Mouse (Mus musculus): ENCODE measurements around the gene 4931423N10Rik. TPM values are rescaled to one million over a fixed set of nuclear protein-coding genes. Genes with fewer than 3 reads are reported as not detected.

The 4931423N10Rik gene
- polyA plus RNA-seq, 1 experiment = not detected

- H3K27me3 ChIP-seq (ENCODE audit: control insufficient read depth) = no peaks in the 10 kb centered on the region
- H3K9me3 ChIP-seq (ENCODE audit: control insufficient read depth, low read length) = no peaks in the 10 kb centered on the region
- TF ChIP-seq GATA1 (IDR thresholded peaks at IDR 0.05; ENCODE audit: low read length) = no peak
- no peak for TF ChIP-seq TAL1 (IDR thresholded peaks at IDR 0.05; ENCODE audit: low read length)
- no peaks in the 10 kb centered on the region for H3K36me3 ChIP-seq (ENCODE audit: control insufficient read depth)
- H3K4me1 ChIP-seq (ENCODE audit: control insufficient read depth) = no peaks in the 10 kb centered on the region
- no peak overlapping the region for H3K4me3 ChIP-seq (replicated peaks)
These were observed 107.6 kb downstream of the 4931423N10Rik start for GRCm38 (mm10) chr2:23314869-23315268.

Other genes starting within 250 kb of the 4931423N10Rik start
- gene Abi1, start 167.2 kb upstream of the 4931423N10Rik start, polyA plus RNA-seq (2012) = 2.4 and 2.7 TPM in 2 replicates
- gene Acbd5, start 139.3 kb upstream of the 4931423N10Rik start, polyA plus RNA-seq (2012) = 0.71 and 0.76 TPM in 2 replicates
- gene Mastl, start 51.5 kb upstream of the 4931423N10Rik start, polyA plus RNA-seq (2012) = 0.13 and 0.34 TPM in 2 replicates
- gene Yme1l1, start 51.1 kb upstream of the 4931423N10Rik start, polyA plus RNA-seq (2012) = 0.35 and 0.45 TPM in 2 replicates
- gene Nxph2, start 113.8 kb downstream of the 4931423N10Rik start, polyA plus RNA-seq (2012) = not detected in 2 replicates

Data from erythroblast, embryonic 14.5 days (primary cell).